Mouse (Mus musculus): Measurements from ENCODE around the gene Ern1.
"Not testable (repeated sequence)": the region's sequence is repeated elsewhere in the genome, so short reads cannot be mapped to it uniquely, and the experiment has no call there.

Gene Ern1

DNA sequence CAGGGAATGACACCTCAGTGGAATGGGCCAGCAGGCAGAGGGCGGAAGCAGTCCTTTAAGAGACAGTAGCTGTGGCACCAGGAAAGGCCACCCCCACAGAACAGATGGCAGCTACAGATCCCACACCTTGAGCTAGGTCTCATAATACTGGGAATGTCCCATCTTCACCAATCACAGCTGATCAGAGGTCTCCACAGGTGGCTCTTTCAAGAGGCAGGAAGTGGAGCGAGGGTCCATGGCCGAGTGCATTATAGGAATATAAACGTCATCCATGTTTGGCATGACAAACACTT lies 15.7 kb upstream of the Ern1 start:
- no peak for DNase-seq (ENCODE audit: low read depth in 2 of 2, low spot score in 2 of 2)

GRCm38 (mm10) chr11:106502631-106503424 lies 15.2 kb upstream of the Ern1 start:
- DNase-seq (ENCODE audit: low read depth in 2 of 2, low spot score in 2 of 2) = no peak

DNA sequence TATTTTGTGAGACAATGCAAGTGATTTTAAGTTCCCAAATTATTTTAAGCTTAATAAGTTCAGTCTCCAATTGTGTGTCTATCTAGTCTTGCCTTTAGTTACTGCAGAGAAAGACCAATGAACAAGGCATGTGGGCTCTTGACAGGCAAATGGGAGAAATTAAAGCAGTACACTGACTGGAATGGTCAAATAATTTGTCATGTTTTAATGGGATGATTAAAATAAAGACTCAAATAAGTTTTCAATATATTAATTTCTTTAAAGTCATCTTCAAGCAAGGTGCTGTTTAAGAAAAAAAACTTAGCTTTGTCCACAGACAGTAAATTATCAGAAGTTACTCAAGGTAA lies 14.5 kb upstream of the Ern1 start:
- DNase-seq (ENCODE audit: low read depth in 2 of 2, low spot score in 2 of 2) = no peak

DNA sequence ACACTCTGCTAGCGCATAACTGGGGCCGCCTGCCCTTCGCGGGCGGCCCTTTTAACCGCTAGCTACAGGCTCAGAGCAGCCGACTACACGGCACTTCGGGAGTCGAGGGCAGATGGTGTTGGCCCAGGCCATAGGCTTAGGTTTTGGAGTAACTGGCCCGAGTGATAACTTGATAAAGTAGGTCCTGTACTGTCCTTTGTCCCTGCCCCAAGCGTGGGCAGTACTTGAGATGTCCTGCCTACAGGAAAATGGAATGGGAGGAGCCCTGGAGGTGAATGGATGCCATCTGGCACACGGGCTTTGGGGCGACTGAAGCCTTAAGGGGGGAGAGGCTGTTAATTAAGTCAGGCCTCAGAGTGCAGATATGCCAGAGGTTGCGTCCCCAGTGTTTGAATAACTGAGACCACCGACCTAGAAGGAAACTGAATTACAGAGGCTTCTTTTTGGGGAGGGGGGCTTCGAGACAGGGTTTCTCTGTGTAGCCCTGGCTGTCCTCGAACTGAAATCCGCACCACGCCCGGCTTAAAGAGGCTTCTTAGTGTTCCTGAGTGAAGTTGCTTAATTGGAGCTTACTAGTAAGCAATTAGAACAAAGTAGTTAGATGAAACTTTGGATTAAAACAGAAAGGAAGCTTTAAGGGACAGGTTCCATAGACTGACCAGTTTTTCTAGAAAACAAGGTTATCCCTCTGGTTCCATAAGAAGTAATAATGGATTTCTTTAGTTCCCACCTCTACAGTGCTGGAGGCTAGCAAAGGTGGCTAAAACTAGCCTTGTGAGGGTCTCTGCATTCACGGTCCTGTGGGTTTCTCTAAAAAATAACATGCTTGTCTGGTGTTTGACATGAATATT lies 13.9 kb upstream of the Ern1 start:
- peak in 1 of 2 experiments; percentile 38 for DNase-seq (ENCODE audit: low read depth in 2 of 2, low spot score in 2 of 2)

- peak; percentile 86 to 88 for DNase-seq (ENCODE audit: low read depth in 2 of 2, low spot score in 2 of 2)
These were observed 13.0 kb upstream of the Ern1 start for GRCm38 (mm10) chr11:106500393-106501307.

GRCm38 (mm10) chr11:106498739-106499379 lies 11.2 kb upstream of the Ern1 start:
- no peak for DNase-seq (ENCODE audit: low read depth in 2 of 2, low spot score in 2 of 2)

- no peak for DNase-seq (ENCODE audit: low read depth in 2 of 2, low spot score in 2 of 2)
These were observed 10.3 kb upstream of the Ern1 start for GRCm38 (mm10) chr11:106497926-106498325.

- DNase-seq (ENCODE audit: low read depth in 2 of 2, low spot score in 2 of 2) = not testable (repeated sequence)
These were observed 9.4 kb upstream of the Ern1 start for GRCm38 (mm10) chr11:106497009-106497408.

DNA sequence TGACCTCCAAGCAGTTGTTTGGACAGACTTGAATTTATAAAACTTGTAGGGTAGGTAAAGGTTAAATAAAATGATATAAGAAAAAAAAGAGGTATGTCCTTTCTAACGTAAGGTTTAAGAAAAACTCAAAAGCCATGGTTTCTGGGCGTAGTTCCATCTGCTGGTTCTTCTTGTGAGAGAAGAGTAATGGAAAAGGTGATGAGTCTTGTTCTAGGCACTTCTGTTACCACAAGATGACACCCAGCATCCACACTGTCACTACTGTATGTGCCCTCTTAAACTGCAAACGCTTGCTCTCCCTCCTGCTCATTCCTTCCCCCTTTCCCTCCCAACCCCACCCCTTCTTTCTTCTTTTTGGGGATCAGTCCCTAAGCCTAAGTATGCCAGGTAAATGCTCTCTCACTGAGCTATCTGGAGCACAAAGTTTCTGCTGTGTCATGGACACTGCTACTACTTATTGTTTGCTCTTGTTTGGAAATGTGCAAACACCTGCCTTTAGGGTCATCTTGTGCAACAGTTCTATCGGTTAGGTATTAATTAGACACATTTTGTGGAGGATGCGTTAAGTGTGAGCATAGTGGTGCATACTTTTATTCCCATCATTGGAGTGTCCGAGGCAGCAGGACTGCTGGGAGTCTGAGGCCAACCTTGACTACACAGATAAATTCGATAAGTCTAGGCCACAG lies 5.5 kb upstream of the Ern1 start:
- DNase-seq (ENCODE audit: low read depth in 2 of 2, low spot score in 2 of 2) = no peak

DNA sequence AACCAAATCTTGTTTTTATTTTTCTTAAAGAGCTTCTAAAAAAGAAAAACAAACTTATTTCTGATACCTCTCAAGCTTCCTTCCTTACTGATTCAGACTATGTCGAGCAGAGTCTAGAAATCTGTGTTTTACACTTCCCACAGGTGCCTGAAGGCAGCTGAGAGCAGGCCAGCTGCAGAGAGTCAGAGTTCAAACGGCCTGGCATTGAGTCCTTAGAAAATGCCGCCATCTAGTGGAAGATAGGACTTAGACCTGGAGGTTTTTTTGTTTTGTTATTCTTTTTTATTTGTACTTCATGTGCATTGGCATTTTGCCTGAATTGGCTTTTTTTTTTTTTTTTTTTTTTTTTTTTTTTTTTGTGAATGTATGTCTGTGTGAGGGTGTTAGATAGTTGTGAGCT lies 3.7 kb upstream of the Ern1 start:
- DNase-seq (ENCODE audit: low read depth in 2 of 2, low spot score in 2 of 2) = peak; percentile 62 to 71

GRCm38 (mm10) chr11:106490600-106490999 lies 2.9 kb upstream of the Ern1 start:
- not testable (repeated sequence) for DNase-seq (ENCODE audit: low read depth in 2 of 2, low spot score in 2 of 2)

DNA sequence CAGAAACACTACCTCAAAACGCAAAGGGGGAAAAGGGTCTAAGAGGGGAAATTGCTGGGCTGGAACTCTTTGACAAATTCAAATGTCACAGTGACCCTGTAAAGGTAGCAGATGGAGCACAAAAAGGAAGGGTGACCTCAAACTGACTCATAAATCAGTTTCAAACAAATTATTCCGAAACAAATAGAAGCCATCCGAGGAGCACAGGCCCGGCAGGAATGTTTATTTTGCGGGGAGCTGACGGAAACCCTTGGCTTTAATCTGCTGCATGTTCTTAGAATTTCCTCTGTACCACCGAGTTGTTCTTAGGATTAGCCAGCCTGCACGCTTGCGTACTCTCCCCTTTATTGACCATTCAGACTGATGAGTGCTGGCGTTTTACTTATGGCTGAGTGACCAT lies 2.4 kb upstream of the Ern1 start:
- no peak for DNase-seq (ENCODE audit: low read depth in 2 of 2, low spot score in 2 of 2)

GRCm38 (mm10) chr11:106489036-106489693 lies 1.5 kb upstream of the Ern1 start:
- no peak for DNase-seq (ENCODE audit: low read depth in 2 of 2, low spot score in 2 of 2)

GRCm38 (mm10) chr11:106488126-106488561 lies 492 bp upstream of the Ern1 start:
- no peak for DNase-seq (ENCODE audit: low read depth in 2 of 2, low spot score in 2 of 2)

DNA sequence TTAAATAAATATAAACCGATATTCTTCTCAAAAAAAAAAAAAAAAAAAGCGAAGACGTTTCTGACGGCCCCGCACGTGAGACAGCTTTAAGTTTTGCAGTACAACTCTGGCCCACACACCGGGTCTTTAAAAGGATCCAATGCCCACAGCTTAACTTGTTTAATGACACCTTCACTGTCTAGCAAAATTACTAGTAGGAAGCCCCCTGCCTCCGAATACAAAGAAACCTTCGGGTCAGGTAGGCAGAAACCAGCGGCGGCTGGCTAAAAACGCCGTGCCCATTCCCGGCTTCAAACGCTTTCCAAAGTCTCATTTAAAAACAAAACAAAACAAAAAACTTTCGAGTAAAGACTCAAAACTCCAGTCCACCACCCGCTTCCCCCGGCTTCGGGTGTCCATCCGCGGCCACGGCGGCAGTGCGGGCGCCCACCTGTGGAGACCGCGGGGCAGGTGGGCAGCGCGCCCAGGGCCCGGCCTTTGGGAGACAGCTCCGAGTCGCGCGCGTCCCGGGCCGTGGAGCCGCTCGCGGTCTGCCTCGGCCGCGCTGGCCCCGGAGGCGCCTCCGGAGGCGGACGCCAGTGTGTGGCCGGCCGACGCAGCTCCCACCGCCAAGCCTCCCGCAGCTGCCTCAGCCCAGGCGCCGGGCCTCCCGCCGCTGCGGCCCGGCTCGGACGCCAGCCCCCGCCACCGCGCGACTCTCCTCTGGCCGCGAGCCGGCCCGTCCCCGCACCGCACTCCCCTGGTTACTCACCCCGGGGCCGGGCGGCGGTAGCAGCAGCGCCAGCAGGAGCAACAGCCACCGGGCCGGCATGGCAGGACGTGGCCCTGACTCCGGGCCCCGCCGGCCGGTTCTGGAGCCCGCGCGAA lies 553 bp downstream of the Ern1 start:
- DNase-seq (ENCODE audit: low read depth in 2 of 2, low spot score in 2 of 2) = peak; percentile 16 to 18

DNA sequence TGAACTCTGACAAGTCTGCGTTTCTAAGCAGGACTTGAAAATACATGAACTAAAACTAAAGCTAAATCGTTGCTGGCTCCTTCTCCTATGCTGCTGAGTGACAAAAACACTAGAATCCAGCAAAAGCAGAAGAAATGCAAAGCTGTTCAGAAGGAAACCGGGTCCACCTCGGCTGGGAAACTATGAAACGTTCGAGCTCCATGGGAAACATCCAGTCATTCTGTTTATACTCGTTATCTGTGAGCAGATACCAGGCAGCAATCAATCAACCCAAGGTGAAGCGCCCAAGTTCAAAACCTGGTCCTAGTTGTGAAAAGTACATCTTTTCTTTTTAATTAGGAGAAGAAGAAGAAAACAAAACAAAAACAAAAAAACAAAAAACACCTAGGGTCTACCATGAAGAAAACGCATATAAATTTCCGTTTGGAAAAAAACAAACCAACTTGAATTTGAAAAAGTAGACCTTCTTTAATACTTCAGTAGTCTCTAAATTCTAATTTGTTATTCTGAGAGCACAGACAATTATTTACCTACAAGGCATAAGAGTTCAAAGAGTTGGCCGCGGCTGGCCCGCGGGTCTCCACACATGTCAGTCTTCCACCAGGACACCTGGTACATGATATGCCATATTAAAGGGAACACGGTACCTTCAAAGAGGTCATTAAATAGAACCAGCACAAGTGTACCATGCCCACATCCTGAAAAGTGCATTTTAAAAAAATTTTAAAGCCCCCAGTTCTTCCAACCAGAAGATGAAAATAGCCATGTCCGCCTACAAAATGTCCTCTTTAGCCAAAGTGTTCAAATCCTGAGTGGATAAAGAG lies 1.4 kb downstream of the Ern1 start:
- DNase-seq (ENCODE audit: low read depth in 2 of 2, low spot score in 2 of 2) = no peak

GRCm38 (mm10) chr11:106485611-106486010 lies 2.0 kb downstream of the Ern1 start:
- no peak for DNase-seq (ENCODE audit: low read depth in 2 of 2, low spot score in 2 of 2)

- no peak for DNase-seq (ENCODE audit: low read depth in 2 of 2, low spot score in 2 of 2)
These were observed 2.8 kb downstream of the Ern1 start for GRCm38 (mm10) chr11:106484875-106485274.

All from CD8-positive naive resting alpha-beta T cell, adult 2 months (primary cell).